Mouse (Mus musculus) limb, embryonic 10.5 days (tissue): ENCODE data around the gene Ms4a10. TPM values are rescaled to one million over a fixed set of nuclear protein-coding genes. Genes with fewer than 3 reads are reported as not detected.

Experiments used
- DNase-seq: peaks from one replicate; pipeline ENCODE4 v3.0.0-alpha.2; 2017; ENCODE audit warnings: low spot score
- H3K27ac ChIP-seq: fragments of 300-500 bp; sonication (generic); 2 replicates; pipeline ENCODE4 v1.5.1; 2016; ENCODE audit warnings: mild to moderate bottlenecking
- H3K27me3 ChIP-seq: fragments of 300-500 bp; sonication (generic); 2 replicates; pipeline ENCODE4 v1.6.1; 2016; ENCODE audit warnings: low read depth, mild to moderate bottlenecking; ENCODE audit not compliant: poor library complexity, severe bottlenecking
- H3K36me3 ChIP-seq: fragments of 300-500 bp; sonication (generic); 2 replicates; pipeline ENCODE4 v1.6.1; 2016; ENCODE audit warnings: mild to moderate bottlenecking, moderate library complexity
- H3K4me1 ChIP-seq: fragments of 300-500 bp; sonication (generic); 2 replicates; pipeline ENCODE4 v1.6.1; 2016
- H3K4me3 ChIP-seq: fragments of 300-500 bp; sonication (generic); 2 replicates; pipeline ENCODE4 v1.5.1; 2016; ENCODE audit warnings: mild to moderate bottlenecking, moderate library complexity
- H3K9me3 ChIP-seq: fragments of 300-500 bp; sonication (generic); replicated peaks from 2 replicates; pipeline ENCODE4 v1.6.1; 2016; ENCODE audit warnings: mild to moderate bottlenecking
- WGBS: fragments of 180-500 bp; shearing (Covaris S2); methylation state at CpG from one replicate; pipeline ENCODE4 v1.1.7; 2016; 5-methylcytosine and 5-hydroxymethylcytosine counted together
- polyA plus RNA-seq: library from polyadenylated mRNA; unstranded; fragments of >200 nt; fragmentation: Nextera tagmentation; extraction: Ambion mirVana; gene quantifications from 2 replicates; pipeline ENCODE4 v1.2.1, GENCODE M21; 2016

Ms4a10 gene
- polyA plus RNA-seq, 1 experiment from 2014 or later: not detected

GRCm38 (mm10) chr19:10926123-10926621, 48.3 kb downstream of the Ms4a10 start:
- peak overlapping the region; percentile 71 for H3K27ac ChIP-seq
- 37% methylated on average over 6 of the region's 6 CpGs for WGBS
- no peaks in the 10 kb centered on the region for H3K36me3 ChIP-seq
- no peaks in the 10 kb centered on the region for H3K27me3 ChIP-seq
- H3K4me3 ChIP-seq: no peak overlapping the region
- H3K4me1 ChIP-seq: peaks cover 20% of the 10 kb centered on the region
- no peaks in the 10 kb centered on the region for H3K9me3 ChIP-seq
- DNase-seq: no peak

GRCm38 (mm10) chr19:10924220-10924619, 50.2 kb downstream of the Ms4a10 start:
- H3K27ac ChIP-seq: no peak overlapping the region
- H3K4me3 ChIP-seq: no peak overlapping the region
- no peaks in the 10 kb centered on the region for H3K27me3 ChIP-seq
- no peaks in the 10 kb centered on the region for H3K9me3 ChIP-seq
- no peaks in the 10 kb centered on the region for H3K36me3 ChIP-seq
- no peak for DNase-seq
- peaks cover 25% of the 10 kb centered on the region for H3K4me1 ChIP-seq
- 48% methylated on average over 4 of the region's 4 CpGs for WGBS

DNA sequence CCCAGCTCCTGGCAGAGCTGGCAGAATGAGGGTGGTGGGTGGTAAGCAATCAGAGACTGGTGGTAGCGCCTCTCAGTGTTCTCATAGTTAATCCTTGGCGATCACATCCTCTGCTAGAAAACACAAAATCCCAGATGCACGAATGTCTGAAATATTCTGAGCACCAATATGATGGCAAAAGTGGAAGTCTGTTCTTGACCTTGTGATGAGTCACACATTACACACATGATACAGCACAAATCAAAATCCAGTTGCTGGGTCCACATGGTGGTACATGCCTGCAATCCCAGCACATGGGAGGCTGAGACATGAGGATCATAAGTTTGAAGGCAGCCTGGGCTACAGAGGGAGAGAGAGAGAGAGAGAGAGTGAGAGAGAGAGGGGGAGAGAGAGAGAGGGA, 53.4 kb downstream of the Ms4a10 start:
- no peak for DNase-seq
- Histone ChIP-seq H3K4me1 (peaks cover 14% of the 10 kb centered on the region), H3K9me3 (no peaks in the 10 kb centered on the region), H3K36me3 (no peaks in the 10 kb centered on the region), H3K27ac (no peak overlapping the region), H3K4me3 (no peak overlapping the region), H3K27me3 (no peaks in the 10 kb centered on the region)
- WGBS: 85% methylated on average over 3 of the region's 3 CpGs

DNA sequence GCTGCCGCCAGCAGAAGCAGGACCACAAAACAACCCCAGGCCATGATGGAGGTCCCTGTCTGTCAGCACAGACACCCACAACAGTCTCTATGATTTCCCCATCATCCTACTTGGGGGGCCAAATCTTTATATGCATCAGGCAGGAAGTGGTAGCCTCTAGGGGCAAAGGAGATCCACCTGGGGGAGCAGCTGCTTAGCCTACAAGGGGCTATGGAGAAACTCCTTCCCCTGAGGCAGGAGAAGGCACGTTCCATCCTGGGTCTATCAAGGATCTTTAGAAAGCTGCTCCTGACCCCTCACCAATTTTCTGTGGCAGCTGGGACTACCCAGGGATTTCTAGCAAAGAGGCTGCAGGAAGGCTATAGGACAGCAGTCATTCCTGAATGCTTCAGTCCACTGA, 53.9 kb downstream of the Ms4a10 start, which contains the start of gene Zp1:
Gene Zp1, minus strand, starts transcription at position 101 of the 400 bp plus-strand sequence.
- DNase-seq: no peak
- Histone ChIP-seq H3K27ac (0 out of 2 replicates have a peak within 1 kb of the TSS, but pooled peaks have one; percentile 30), H3K4me1 (peaks cover 10% of the 10 kb centered on the region), H3K4me3 (no peak within 1 kb of the TSS), H3K9me3 (no peaks in the 10 kb centered on the region), H3K36me3 (no peaks in the 10 kb centered on the region), H3K27me3 (no peaks in the 10 kb centered on the region)
- WGBS: 72% methylated on average over 2 of the region's 2 CpGs

DNA sequence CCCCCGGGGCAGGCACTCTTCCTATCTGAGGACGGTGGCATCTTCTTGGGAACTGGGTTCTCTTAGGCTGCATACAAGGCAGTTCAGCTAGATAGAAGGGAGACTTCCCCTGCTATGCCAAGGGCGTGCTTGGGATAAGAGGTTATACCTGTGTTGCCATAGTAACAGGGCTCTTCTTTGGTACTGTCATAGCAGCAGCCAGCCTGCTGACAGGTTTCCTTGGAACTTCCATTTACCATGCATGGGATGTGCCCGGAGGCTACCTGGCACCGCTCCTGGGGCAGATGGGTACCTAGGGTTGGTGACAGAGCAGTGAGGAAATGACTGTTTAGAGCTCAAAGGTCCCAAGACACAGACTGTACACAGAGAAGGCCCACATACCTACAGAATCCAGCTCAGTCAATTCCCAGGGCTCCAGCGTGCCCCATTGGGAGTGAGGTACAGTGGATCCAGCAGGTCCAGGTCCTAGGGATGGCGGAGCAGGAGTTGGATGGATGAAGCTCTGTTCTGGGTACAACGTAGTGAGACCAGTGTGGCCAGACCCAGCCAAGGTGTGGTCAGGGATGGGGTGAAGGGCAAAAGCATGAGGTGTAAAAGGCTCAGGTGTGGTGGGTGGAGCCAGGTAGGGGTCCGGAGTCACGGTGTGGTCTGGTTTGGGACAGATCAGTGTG, 56.0 kb downstream of the Ms4a10 start:
- no peaks in the 10 kb centered on the region for H3K36me3 ChIP-seq
- H3K9me3 ChIP-seq: no peaks in the 10 kb centered on the region
- DNase-seq: no peak
- 0 out of 2 replicates have a peak, but pooled peaks cover 4% of the 10 kb centered on the region for H3K4me1 ChIP-seq
- no peak overlapping the region for H3K4me3 ChIP-seq
- no peaks in the 10 kb centered on the region for H3K27me3 ChIP-seq
- H3K27ac ChIP-seq: no peak overlapping the region
- 89% methylated on average over 10 of the region's 10 CpGs for WGBS

- whole genome bisulfite sequencing: 59% methylated on average over 5 of the region's 5 CpGs
- Histone ChIP-seq H3K9me3 (no peaks in the 10 kb centered on the region), H3K4me1 (0 out of 2 replicates have a peak, but pooled peaks cover 4% of the 10 kb centered on the region), H3K4me3 (no peak overlapping the region), H3K36me3 (no peaks in the 10 kb centered on the region), H3K27ac (no peak overlapping the region), H3K27me3 (no peaks in the 10 kb centered on the region)
- DNase-seq: no peak
These were observed 58.0 kb downstream of the Ms4a10 start for GRCm38 (mm10) chr19:10916506-10916905.

DNA sequence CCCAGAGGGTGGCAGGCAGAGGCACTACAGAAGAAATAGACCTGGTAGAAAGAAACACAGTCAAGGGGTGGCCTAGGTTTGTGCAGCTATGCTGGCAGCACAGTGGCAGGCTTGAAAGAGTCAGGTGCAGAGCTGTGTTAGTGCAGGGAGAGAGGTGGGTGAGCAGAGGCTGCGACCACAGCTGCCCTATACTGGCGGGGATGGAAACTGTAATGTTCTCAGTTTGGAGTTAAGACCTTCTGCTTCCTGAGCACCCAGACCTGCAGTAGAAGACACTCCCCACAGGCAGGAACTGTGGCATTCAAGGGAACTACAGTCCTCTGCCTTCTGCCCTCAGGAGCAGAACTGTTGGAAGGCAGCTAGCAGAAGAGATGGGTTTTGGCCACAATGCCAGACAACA, 59.6 kb downstream of the Ms4a10 start:
- H3K27ac ChIP-seq: no peak overlapping the region
- WGBS: 82% methylated on average over 2 of the region's 2 CpGs

DNA sequence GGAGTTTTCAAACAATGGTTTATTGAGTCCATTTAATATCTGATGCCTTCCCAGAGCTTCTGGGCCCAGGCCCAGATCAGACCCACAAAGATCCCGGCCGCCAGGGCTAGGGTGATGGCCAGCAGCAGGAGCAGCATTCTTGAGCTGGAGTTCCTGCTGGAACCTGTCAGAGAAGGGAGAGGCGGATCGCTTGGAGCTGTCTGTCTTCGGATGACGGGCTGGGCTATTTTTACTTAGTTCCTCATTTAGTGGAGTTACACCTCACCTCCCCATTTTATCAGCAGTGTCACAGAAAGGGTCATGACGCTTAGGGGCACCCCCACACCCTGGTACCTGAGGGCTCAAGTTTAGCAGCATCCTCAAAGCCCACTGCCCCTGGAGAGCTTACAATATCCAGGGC, 60.2 kb downstream of the Ms4a10 start:
- Histone ChIP-seq H3K36me3 (peaks cover 3% of the 10 kb centered on the region; the same call in 1 of the 2 replicates), H3K4me3 (no peak overlapping the region), H3K27me3 (no peaks in the 10 kb centered on the region), H3K4me1 (no peaks in the 10 kb centered on the region), H3K27ac (no peak overlapping the region), H3K9me3 (no peaks in the 10 kb centered on the region)
- 76% methylated on average over 7 of the region's 7 CpGs for WGBS
- DNase-seq: no peak

More for the DNA sequence above, 59.6 kb downstream of the Ms4a10 start:
- Histone ChIP-seq H3K9me3 (no peaks in the 10 kb centered on the region), H3K4me3 (no peak overlapping the region), H3K27me3 (no peaks in the 10 kb centered on the region), H3K36me3 (no peaks in the 10 kb centered on the region), H3K4me1 (no peaks in the 10 kb centered on the region)
- DNase-seq: no peak

Other genes with a start within 250 kb of the Ms4a10 start
- gene Cd5, start 235.7 kb downstream of the Ms4a10 start, polyA plus RNA-seq: 0.06 and 0.26 TPM in 2 replicates
- gene Cd6, start 144.6 kb downstream of the Ms4a10 start, polyA plus RNA-seq: 0.05 TPM in 1 of 2 replicates, not detected in the other
- 0.20 and 0.28 TPM in 2 replicates for gene Slc15a3, start 134.9 kb downstream of the Ms4a10 start, polyA plus RNA-seq
- 151 and 160 TPM in 2 replicates for gene Tmem132a, start 104.7 kb downstream of the Ms4a10 start, polyA plus RNA-seq
- gene Tmem109, start 92.7 kb downstream of the Ms4a10 start, polyA plus RNA-seq: 71.7 and 72.3 TPM in 2 replicates
- gene Prpf19, start 79.4 kb downstream of the Ms4a10 start, polyA plus RNA-seq: 47.2 and 51.5 TPM in 2 replicates
- gene Zp1, start 54.0 kb downstream of the Ms4a10 start, polyA plus RNA-seq: not detected in 2 replicates
- gene Ptgdr2, start 37.5 kb downstream of the Ms4a10 start, polyA plus RNA-seq: 0.08 TPM in 2 replicates
- gene Ccdc86, start 25.4 kb downstream of the Ms4a10 start, polyA plus RNA-seq: 46.8 and 62.9 TPM in 2 replicates
- not detected in 2 replicates for gene Ms4a15, start 18.6 kb upstream of the Ms4a10 start, polyA plus RNA-seq
- not detected in 2 replicates for gene Ms4a18, start 43.4 kb upstream of the Ms4a10 start, polyA plus RNA-seq
- not detected in 2 replicates for gene Ms4a8a, start 106.4 kb upstream of the Ms4a10 start, polyA plus RNA-seq
- not detected in 2 replicates for gene 1700017D01Rik, start 156.2 kb upstream of the Ms4a10 start, polyA plus RNA-seq
- not detected in 2 replicates for gene 1700025F22Rik, start 190.7 kb upstream of the Ms4a10 start, polyA plus RNA-seq
- gene Ms4a13, start 222.1 kb upstream of the Ms4a10 start, polyA plus RNA-seq: not detected in 2 replicates